Mouse (Mus musculus): ENCODE results near the gene Ubl7. TPM values are rescaled to one million over a fixed set of nuclear protein-coding genes. Genes with fewer than 3 reads are reported as not detected.
A peak's percentile ranks its signal among the peaks of the same experiment; 100 is the strongest.

The Ubl7 gene
- total RNA-seq, 1 experiment from 2014 or later: 51.2 TPM

DNA sequence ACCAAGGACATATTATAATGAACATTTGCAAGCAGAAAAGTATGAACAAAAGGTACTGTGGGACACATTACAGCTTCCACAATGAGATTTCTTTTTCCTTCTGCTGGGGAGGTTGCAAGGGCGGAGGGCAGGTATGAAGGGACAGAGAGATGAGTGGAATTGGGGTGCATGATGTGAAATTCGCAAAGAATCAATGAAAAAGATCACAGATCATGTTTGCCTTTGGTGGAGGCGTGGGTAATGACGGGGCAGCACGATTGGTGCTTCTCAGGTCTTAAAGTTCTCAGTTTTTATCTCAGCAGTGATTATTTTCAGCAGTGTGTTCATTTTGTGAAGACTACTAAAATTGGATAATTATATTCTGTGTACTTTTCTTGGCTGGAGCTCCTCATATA, 6.5 kb upstream of the Ubl7 start:
- ATAC-seq (ENCODE audit: extremely low read depth, insufficient number of reproducible peaks, low FRiP score, poor library complexity, severe bottlenecking): no peak

DNA sequence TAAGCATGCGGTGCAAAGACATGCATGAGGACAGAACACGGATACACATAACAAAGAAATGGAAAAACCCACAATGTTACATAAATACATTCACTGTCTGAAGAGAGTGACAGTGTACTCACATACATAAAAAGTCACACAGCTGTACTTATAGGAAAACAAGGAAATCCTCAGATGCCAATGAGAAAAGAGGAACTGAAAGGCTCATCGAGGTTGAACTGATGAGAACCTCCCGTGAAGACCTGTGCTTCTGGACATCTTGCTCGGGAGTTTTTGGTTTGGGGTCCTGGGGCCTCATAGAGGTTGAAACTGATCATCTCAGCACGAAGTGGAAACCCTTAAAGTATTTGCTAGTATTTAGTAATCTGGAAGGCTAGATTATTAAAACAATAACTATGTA, 3.6 kb upstream of the Ubl7 start:
- ATAC-seq (ENCODE audit: extremely low read depth, insufficient number of reproducible peaks, low FRiP score, poor library complexity, severe bottlenecking): no peak

DNA sequence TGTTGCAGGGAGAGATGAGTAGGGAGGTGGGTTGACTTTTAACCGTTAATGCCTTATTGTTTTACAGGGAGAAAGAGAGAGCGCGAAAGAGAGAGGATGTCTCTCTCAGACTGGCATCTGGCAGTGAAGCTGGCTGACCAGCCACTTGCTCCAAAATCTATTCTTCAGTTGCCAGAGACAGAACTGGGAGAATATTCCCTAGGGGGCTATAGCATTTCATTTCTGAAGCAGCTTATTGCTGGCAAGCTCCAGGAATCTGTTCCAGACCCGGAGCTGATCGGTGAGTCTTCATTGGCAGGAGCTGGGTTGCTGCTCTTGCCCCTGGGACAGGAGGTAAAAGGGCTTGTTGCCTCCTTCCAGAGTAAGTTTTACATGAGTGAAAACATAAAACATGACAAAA, 1.8 kb downstream of the Ubl7 start:
- no peak for ATAC-seq (ENCODE audit: extremely low read depth, insufficient number of reproducible peaks, low FRiP score, poor library complexity, severe bottlenecking)

DNA sequence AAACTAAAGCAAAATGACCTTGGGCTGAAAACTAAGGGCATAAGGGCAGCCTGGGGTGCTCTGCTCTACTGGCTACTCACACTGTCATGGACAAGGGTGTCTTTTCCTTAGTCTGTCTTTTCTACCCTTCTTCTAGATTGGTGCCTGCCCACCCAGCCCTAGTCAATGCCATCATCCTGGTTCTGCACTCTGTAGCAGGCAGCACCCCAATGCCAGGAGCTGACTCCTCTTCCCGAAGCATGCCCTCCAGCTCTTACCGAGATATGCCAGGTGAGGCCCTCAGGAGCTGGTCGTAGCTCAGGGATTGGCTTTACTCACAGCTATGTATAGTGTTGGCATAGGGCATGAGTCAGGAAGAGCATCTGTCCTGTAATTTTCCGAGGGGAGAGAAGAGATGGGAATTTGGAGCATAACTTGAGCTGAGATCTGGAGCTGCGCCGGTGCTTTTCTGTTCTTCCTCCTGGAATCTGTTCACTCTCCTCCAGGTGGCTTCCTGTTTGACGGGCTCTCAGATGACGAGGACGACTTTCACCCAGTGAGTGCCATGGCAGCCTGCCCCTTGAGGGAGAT, 10.8 kb downstream of the Ubl7 start:
- no peak for ATAC-seq (ENCODE audit: extremely low read depth, insufficient number of reproducible peaks, low FRiP score, poor library complexity, severe bottlenecking)

DNA sequence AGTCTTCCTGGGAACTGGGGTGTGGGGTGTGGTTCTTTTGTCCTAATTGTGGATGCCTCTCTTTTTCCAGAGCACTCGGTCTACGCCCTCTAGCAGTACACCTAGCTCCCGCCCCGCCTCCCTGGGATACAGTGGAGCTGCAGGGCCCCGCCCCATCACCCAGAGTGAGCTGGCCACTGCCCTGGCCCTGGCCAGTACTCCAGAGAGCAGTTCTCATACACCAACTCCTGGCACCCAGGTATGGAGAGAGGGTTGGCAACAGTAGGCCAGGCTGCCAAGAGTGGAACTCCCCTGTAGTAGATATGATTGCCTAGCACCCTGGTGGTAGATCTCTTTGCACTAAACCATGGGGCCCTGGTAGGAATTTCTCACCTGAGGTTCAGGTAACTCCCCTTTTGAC, 11.6 kb downstream of the Ubl7 start:
- ATAC-seq (ENCODE audit: extremely low read depth, insufficient number of reproducible peaks, low FRiP score, poor library complexity, severe bottlenecking): no peak

DNA sequence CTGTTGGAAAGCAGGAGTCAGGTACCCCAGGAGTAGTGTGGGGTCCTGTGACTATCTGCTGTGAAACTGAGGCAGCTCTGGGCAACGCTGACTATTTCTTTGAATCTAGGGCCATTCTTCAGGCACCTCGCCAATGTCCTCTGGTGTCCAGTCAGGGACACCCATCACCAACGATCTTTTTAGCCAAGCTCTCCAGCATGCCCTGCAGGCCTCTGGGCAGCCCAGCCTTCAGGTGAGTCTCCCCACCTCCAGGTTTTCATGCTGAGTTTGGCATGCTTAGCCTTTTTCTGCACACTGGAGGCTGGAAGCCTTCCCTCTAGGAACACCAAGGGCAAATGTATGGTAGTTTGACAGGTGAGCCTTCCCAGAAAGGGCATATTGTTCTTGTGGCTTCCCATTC, 12.3 kb downstream of the Ubl7 start:
- no peak for ATAC-seq (ENCODE audit: extremely low read depth, insufficient number of reproducible peaks, low FRiP score, poor library complexity, severe bottlenecking)

DNA sequence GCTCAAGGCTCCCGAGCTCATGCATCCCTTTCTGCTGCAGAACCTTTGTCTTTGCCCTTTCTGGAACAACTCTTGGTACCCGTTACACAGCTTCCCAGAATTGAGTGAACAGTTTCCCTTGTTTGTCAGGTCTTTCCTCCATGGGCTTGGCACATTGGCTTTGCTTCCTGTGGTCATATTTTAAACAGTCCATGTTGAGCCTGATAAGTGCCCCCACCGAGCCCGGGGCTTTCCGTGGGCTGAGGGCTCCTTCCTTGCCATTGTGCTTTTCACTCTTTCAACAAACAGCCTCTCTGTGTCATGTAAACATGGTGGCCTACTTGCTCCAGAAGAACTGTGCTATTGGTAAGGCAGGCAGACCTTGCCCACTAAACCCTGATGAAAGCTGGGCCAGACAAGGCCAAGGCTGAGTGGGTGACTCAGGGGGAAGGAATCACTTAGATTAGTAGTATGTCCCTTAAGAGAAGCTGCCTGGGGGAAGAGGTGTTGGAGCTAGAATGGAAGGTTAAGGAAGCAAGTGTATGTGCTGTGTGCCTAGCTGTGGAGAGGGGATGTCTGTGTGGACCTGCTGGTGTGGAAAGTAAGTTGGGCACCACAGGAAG, 20.5 kb downstream of the Ubl7 start:
- no peak for ATAC-seq (ENCODE audit: extremely low read depth, insufficient number of reproducible peaks, low FRiP score, poor library complexity, severe bottlenecking)

DNA sequence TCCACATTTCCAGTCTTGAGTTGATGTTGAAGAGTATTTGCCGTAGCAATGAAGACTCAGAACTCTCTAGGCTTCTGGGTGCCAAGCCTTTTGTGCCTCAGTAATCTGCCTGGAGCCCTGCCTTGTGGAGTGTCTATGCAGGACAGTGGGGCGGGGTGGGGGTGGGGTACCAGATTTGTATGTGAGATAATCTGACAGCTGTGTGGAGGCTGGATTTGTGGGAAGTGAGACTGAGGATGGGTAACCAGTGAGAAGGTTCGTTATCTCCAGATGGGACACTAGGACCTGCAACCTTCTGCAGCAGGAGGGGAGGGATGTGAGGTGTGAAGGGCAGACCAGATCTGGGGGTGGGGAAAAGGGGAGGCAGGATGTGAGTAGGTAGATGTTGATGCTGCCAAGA, 21.5 kb downstream of the Ubl7 start:
- ATAC-seq (ENCODE audit: extremely low read depth, insufficient number of reproducible peaks, low FRiP score, poor library complexity, severe bottlenecking): no peak

DNA sequence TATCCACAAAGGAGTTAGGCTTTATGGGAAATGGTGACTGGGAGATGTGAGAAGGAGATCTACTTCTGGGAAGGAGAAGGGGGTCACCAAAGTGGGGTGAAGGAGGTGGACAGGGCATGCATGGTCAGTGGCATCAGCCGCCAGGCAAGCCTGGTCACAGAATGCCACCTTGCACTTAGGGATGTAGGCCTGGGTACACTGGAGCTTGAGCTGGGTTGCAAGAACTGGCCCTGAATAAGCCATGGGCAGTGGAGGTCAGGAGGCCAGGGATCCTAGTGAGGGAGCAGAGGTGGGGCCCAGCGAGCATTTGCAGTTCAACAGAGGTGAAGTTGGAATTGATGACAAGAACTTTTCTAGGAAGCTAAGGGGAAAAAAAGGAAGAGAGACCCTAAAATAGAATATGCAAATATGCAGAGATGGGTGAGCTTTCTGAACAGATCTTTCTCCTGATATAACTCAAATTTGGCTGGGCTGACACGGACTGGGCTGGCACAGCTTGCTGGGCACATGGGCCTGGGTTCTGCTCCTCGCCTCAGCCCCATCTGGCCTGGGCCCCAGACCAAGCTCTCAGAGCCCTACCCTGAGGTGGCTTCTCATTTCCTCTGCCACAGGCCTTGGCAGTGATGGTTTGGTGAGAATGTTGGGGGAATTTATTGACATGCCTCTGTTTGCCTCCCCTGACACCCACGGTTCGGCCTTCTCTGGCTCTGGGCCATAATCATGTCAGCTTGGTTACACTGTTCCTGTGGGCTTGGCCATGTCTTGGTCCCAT, 22.2 kb downstream of the Ubl7 start:
- no peak for ATAC-seq (ENCODE audit: extremely low read depth, insufficient number of reproducible peaks, low FRiP score, poor library complexity, severe bottlenecking)

DNA sequence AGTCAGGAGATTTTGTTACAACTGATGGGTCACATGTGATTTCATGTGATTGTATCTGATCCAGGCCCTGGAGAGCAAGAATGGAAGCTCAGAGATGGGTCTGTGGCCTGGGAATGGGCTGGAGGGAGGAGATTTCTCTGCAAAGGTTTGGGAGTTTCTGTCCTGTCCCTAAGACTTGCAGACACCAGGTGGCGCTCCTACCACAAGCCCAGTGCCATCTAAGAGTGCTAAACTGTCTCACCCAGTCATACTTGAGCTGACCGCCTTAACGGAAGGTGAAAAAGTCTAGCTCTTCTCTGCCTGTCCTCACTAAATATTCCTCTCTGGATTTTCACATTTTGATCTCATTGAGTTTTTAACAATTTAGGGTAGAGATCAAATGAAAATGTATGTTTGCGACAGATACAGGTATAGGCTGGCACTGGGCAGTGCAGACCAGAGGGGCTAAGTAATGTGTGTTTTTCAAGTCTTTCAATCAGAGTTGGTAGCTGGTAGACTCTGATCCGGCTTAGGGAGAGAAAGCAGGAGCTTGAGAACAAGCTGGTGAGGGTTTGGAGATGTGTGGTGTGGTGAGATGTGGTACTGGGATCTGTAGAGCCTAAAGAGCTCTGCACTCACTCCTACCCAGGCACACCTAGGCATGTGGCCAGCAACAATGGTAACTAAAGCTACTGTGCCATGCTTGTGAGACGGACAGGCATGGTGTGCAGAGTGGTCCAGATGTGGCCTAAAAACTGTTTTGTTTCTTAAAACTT, 25.1 kb downstream of the Ubl7 start:
- peak; percentile 66 for ATAC-seq (ENCODE audit: extremely low read depth, insufficient number of reproducible peaks, low FRiP score, poor library complexity, severe bottlenecking)

DNA sequence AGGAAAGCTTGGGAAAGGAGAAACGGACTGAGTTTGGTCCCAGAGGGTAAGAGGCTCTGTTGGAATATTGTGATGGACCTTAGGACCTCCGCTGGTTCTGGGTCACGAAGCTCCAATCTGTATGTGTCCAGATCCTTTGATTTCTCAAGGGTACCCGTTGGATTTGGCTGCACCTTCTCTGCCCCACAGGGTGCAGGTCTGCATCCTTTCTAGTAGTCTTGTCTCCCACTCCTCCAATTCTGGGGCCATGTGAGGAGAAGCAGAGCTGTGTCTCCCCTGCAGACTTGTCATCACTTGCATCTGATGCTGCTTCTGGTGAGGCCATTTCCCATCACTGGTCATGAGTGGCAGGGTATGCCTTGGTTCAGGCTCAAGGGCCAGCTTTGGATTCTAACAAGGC, 26.4 kb downstream of the Ubl7 start:
- no peak for ATAC-seq (ENCODE audit: extremely low read depth, insufficient number of reproducible peaks, low FRiP score, poor library complexity, severe bottlenecking)

DNA sequence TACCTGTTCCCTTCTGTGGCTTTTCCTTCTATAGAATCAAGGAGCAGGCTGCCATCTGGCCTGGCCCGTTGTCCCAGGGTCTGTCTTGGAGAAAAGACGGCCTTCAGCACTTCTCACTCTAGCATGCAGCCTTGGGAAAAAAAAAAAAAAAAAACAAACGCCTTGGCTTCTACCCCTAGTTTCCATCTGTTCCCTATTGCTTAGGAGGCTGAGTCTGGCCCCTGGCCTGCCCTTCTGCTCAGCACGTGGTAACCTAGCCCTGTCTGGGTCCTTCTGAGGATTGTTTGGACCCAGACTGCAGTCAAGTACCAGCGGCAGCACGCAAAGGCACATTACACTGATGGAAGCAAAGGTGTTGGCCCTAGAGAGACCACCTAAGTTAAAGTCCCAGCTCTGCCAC, 26.9 kb downstream of the Ubl7 start:
- ATAC-seq (ENCODE audit: extremely low read depth, insufficient number of reproducible peaks, low FRiP score, poor library complexity, severe bottlenecking): no peak

DNA sequence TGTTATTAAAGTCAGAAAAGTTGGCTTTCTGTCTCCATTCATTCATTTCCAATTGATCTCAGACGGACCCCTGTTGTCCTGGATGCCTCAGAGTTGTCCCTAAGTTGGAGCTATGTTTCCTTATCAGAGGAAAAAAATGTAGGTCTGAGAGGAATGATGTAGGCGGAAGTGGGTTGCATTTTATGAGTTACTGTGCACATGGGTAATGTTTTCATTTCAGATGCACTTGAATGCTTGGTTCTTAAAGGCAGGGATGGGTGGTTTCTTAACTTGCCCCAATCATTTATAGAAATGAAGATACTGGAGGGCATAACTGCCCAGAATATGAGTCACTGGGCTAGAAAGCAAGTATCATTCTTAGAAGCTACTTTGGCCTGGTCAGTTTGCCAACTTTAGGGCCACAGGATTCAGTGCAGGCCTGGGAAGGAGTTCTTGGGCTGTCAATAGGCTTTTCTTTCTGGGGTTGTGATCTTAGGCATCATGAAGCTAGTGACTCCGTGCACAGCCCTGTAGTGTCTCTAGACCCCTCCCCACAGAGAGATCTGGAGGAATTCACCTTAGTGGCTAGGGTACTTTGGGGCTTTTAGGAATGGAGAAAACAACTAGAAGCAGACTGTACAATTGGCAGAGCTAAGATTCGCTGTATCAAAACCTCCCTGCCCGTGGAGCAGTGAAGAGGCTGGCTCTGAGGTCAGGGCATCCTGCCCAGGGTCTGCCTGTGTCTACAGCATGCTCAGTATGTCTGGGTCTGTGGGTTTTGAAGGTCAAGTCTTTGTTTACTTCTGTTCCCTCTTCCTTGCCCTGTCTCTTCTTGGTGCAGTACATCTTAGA, 27.7 kb downstream of the Ubl7 start:
- ATAC-seq (ENCODE audit: extremely low read depth, insufficient number of reproducible peaks, low FRiP score, poor library complexity, severe bottlenecking): no peak

DNA sequence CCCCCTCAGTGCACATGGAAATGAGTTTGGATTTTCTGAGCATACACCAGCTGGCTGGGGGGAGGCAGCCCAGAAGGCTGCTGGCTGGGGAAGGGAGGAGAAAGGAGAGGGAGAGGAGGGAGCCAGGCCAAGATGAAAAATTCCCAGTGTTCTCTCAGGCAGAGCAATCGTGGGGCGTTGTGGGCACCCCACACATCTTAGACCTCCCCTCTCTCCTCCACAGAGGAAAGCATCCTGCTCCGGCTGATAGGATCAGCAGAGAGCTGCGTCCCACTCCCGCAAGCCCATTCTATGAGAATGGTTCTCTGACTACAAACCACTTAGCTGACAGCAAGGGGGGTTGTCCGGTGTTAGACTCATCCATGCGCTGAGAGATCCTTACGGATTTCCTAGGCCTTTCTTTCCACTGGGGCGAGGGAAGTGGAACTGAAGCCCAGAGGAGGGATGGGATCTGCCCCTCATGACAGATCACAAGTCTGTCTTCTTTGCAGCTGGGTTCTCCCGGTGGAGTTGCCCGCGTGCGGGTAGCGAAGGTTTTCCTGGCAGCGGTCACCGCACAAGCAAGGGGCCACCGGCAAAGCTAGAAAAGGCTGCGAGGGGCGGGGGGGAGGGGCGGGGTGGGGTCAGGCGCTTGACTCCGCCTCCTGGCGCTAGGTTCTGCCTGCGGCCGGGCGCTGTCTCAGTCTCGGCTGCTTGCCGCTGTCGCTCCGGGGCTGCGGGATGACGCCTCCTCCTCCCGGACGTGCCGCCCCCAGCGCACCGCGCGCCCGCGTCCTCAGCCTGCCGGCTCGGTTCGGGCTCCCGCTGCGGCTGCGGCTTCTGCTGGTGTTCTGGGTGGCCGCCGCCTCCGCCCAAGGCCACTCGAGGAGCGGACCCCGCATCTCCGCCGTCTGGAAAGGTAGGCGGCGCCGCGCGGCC, 28.9 kb downstream of the Ubl7 start, which contains the start of gene Sema7a:
Gene Sema7a, plus strand, starts transcription at position 682 of the 918 bp plus-strand sequence.
- ATAC-seq (ENCODE audit: extremely low read depth, insufficient number of reproducible peaks, low FRiP score, poor library complexity, severe bottlenecking): peak; percentile 53

DNA sequence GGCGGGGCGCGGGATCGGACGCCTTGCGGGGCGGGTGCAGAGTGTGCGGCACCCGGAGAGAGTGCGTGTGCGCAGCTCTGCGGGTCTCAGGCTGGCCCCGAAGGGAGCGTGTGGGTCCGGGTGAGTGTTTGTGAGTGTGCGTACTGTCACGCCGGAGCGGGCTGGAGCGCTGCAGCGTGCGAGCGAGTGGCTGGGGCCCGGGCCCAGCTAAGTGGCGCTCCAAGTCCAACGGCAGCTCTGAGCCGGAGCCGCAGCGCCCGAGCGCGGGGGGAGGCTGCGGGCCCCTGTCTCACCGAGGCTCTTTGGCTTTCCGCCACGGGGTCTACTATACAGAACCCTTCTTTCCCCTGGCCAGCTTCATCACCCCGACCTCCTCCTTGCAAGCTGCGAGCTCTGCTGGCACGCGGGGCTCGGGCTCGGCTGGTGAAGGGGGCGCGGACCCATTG, 29.6 kb downstream of the Ubl7 start:
- no peak for ATAC-seq (ENCODE audit: extremely low read depth, insufficient number of reproducible peaks, low FRiP score, poor library complexity, severe bottlenecking)

DNA sequence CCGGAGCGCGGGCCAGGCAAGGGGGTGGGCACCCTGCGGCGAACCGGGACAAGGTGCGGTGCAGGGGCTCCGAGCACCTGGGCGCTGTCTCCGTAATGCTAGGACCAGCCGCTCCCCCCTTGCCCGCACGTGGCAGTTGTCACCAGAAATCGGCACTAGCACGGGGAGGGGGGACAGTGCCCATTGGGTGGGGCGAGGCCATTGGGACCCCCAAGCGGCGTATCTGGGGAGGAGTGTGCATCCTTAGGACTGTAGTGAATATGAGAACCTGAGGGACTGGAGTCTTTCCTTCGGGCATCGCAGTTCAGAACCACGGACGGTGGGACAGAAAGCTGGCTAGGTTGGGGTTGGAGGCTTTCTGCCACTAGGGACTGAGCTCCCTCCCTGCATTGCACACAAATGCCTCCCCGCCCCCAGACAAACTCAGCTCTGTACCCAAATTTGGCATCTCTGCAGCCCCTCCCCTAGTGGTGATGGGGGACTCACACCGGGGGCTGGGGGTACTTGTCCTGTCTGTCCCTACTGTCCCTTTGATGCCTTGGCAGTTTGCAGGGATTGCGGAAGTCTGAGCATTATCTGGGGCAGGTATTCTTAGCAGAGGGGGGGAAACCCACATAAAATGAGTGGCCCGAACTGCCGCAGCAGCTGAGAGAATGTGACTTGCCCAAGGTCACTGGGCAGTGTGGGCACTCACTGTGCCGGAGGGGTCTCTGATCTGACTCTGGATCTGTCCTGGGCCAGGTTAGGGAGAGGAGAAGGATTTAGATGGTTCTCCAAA, 30.3 kb downstream of the Ubl7 start:
- no peak for ATAC-seq (ENCODE audit: extremely low read depth, insufficient number of reproducible peaks, low FRiP score, poor library complexity, severe bottlenecking)

DNA sequence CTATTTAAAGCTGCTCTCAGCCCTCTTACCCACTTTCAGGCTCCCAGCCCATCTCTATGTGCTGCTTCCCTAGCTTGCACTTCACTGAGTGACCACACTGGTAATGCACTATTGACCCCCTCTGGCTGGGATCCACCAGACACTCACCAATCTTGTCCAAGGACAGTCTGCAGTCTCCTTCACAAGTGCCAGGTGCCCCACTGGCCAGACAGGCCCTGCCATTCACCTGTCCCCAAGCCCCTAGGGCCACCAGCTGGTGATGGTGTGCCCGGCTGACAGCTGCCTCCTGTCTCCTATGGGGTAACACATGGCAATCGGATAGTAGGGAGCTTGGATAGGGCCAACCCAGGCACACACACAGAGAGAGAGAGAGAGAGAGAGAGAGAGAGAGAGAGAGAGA, 31.3 kb downstream of the Ubl7 start:
- ATAC-seq (ENCODE audit: extremely low read depth, insufficient number of reproducible peaks, low FRiP score, poor library complexity, severe bottlenecking): no peak

Measured in neutrophil, adult 5-6 weeks (primary cell).